Mouse (Mus musculus): ENCODE results near the gene Gm28305. TPM values are rescaled to one million over a fixed set of nuclear protein-coding genes. Genes with fewer than 3 reads are reported as not detected.

Gm28305 gene
- polyA plus RNA-seq, 1 experiment from 2014 or later, result not detected

GRCm38 (mm10) chr9:104101458-104101857 lies 61.0 kb downstream of the Gm28305 start:
- no peak overlapping the region for H3K4me3 ChIP-seq (replicated peaks)
- H3K9me3 ChIP-seq (replicated peaks), result no peaks in the 10 kb centered on the region
- H3K4me1 ChIP-seq (replicated peaks), result no peaks in the 10 kb centered on the region
- WGBS (ENCODE audit: insufficient replicate concordance), result 55% methylated on average over 3 of the region's 3 CpGs
- ATAC-seq (ENCODE audit: insufficient read depth), result no peak
- no peak overlapping the region for H3K4me2 ChIP-seq
- H3K27me3 ChIP-seq, result no peaks in the 10 kb centered on the region
- H3K36me3 ChIP-seq (replicated peaks), result no peaks in the 10 kb centered on the region; the same call in 1 of the 2 replicates
- no peak overlapping the region for H3K9ac ChIP-seq
- no peak overlapping the region for H3K27ac ChIP-seq (replicated peaks)

GRCm38 (mm10) chr9:104102301-104102700 lies 61.8 kb downstream of the Gm28305 start:
- ATAC-seq (ENCODE audit: insufficient read depth), result no peak

GRCm38 (mm10) chr9:104102901-104103300 lies 62.4 kb downstream of the Gm28305 start:
- H3K4me2 ChIP-seq, result no peak overlapping the region
- no peaks in the 10 kb centered on the region for H3K27me3 ChIP-seq
- H3K9me3 ChIP-seq (replicated peaks), result no peaks in the 10 kb centered on the region
- H3K27ac ChIP-seq (replicated peaks), result no peak overlapping the region
- no peak overlapping the region for H3K4me3 ChIP-seq (replicated peaks)
- no peak for ATAC-seq (ENCODE audit: insufficient read depth)
- H3K36me3 ChIP-seq (replicated peaks), result no peaks in the 10 kb centered on the region; the same call in 1 of the 2 replicates
- no peaks in the 10 kb centered on the region for H3K4me1 ChIP-seq (replicated peaks)
- H3K9ac ChIP-seq, result no peak overlapping the region
- WGBS (ENCODE audit: insufficient replicate concordance), result 41% methylated on average over 2 of the region's 2 CpGs

More at GRCm38 (mm10) chr9:104102301-104102700, 61.8 kb downstream of the Gm28305 start:
- Histone ChIP-seq H3K36me3 (replicated peaks) (no peaks in the 10 kb centered on the region; the same call in 1 of the 2 replicates), H3K9ac (no peak overlapping the region), H3K4me3 (replicated peaks) (no peak overlapping the region), H3K4me1 (replicated peaks) (no peaks in the 10 kb centered on the region), H3K9me3 (replicated peaks) (no peaks in the 10 kb centered on the region), H3K27ac (replicated peaks) (no peak overlapping the region), H3K4me2 (no peak overlapping the region), H3K27me3 (no peaks in the 10 kb centered on the region)
- WGBS (ENCODE audit: insufficient replicate concordance), result 44% methylated on average over 6 of the region's 6 CpGs

- ATAC-seq (ENCODE audit: insufficient read depth), result no peak
- no peaks in the 10 kb centered on the region for H3K4me1 ChIP-seq (replicated peaks)
- H3K9ac ChIP-seq, result no peak overlapping the region
- H3K27me3 ChIP-seq, result no peaks in the 10 kb centered on the region
- H3K9me3 ChIP-seq (replicated peaks), result no peaks in the 10 kb centered on the region
- H3K27ac ChIP-seq (replicated peaks), result no peak overlapping the region
- no peak overlapping the region for H3K4me2 ChIP-seq
- WGBS (ENCODE audit: insufficient replicate concordance), result 71% methylated on average over 2 of the region's 2 CpGs
- no peak overlapping the region for H3K4me3 ChIP-seq (replicated peaks)
- no peaks in the 10 kb centered on the region for H3K36me3 ChIP-seq (replicated peaks)
Observed at GRCm38 (mm10) chr9:104104986-104105385, 64.5 kb downstream of the Gm28305 start.

- Histone ChIP-seq H3K4me1 (replicated peaks) (no peaks in the 10 kb centered on the region), H3K9ac (no peak overlapping the region), H3K4me3 (replicated peaks) (no peak overlapping the region), H3K9me3 (replicated peaks) (no peaks in the 10 kb centered on the region), H3K27ac (replicated peaks) (no peak overlapping the region), H3K4me2 (no peak overlapping the region), H3K27me3 (no peaks in the 10 kb centered on the region), H3K36me3 (replicated peaks) (no peaks in the 10 kb centered on the region)
- 64% methylated on average over 9 of the region's 9 CpGs for WGBS (ENCODE audit: insufficient replicate concordance)
- ATAC-seq (ENCODE audit: insufficient read depth), result no peak
Observed at GRCm38 (mm10) chr9:104106930-104107329, 66.5 kb downstream of the Gm28305 start.

GRCm38 (mm10) chr9:104107482-104107881 lies 67.0 kb downstream of the Gm28305 start:
- Histone ChIP-seq H3K36me3 (replicated peaks) (no peaks in the 10 kb centered on the region), H3K4me1 (replicated peaks) (no peaks in the 10 kb centered on the region), H3K4me2 (no peak overlapping the region), H3K27me3 (no peaks in the 10 kb centered on the region), H3K4me3 (replicated peaks) (no peak overlapping the region), H3K9ac (no peak overlapping the region), H3K9me3 (replicated peaks) (no peaks in the 10 kb centered on the region), H3K27ac (replicated peaks) (no peak overlapping the region)
- ATAC-seq (ENCODE audit: insufficient read depth), result no peak
- 57% methylated on average over 6 of the region's 6 CpGs for WGBS (ENCODE audit: insufficient replicate concordance)

GRCm38 (mm10) chr9:104108571-104109143 lies 68.2 kb downstream of the Gm28305 start:
- WGBS (ENCODE audit: insufficient replicate concordance), result 54% methylated on average over 2 of the region's 2 CpGs
- Histone ChIP-seq H3K27ac (replicated peaks) (no peak overlapping the region), H3K9ac (no peak overlapping the region), H3K4me2 (no peak overlapping the region), H3K4me1 (replicated peaks) (no peaks in the 10 kb centered on the region), H3K4me3 (replicated peaks) (no peak overlapping the region), H3K9me3 (replicated peaks) (no peaks in the 10 kb centered on the region), H3K36me3 (replicated peaks) (no peaks in the 10 kb centered on the region), H3K27me3 (no peaks in the 10 kb centered on the region)
- no peak for ATAC-seq (ENCODE audit: insufficient read depth)

GRCm38 (mm10) chr9:104109151-104109550 lies 68.7 kb downstream of the Gm28305 start:
- 84% methylated on average over 5 of the region's 5 CpGs for WGBS (ENCODE audit: insufficient replicate concordance)

GRCm38 (mm10) chr9:104123101-104123500 lies 82.6 kb downstream of the Gm28305 start:
- Histone ChIP-seq H3K27me3 (no peaks in the 10 kb centered on the region), H3K4me3 (replicated peaks) (no peak overlapping the region), H3K4me1 (replicated peaks) (no peaks in the 10 kb centered on the region), H3K4me2 (no peak overlapping the region), H3K27ac (replicated peaks) (no peak overlapping the region), H3K9me3 (replicated peaks) (no peaks in the 10 kb centered on the region), H3K36me3 (replicated peaks) (0 out of 2 replicates have a peak, but pooled peaks cover 4% of the 10 kb centered on the region), H3K9ac (no peak overlapping the region)
- WGBS (ENCODE audit: insufficient replicate concordance), result 27% methylated on average over 5 of the region's 5 CpGs
- ATAC-seq (ENCODE audit: insufficient read depth), result no peak

More at GRCm38 (mm10) chr9:104109151-104109550, 68.7 kb downstream of the Gm28305 start:
- Histone ChIP-seq H3K27me3 (no peaks in the 10 kb centered on the region), H3K27ac (replicated peaks) (no peak overlapping the region), H3K9me3 (replicated peaks) (no peaks in the 10 kb centered on the region), H3K36me3 (replicated peaks) (no peaks in the 10 kb centered on the region), H3K4me1 (replicated peaks) (no peaks in the 10 kb centered on the region), H3K4me3 (replicated peaks) (no peak overlapping the region), H3K4me2 (no peak overlapping the region), H3K9ac (no peak overlapping the region)
- ATAC-seq (ENCODE audit: insufficient read depth), result no peak

GRCm38 (mm10) chr9:104123622-104124021 lies 83.2 kb downstream of the Gm28305 start:
- 47% methylated on average over 5 of the region's 5 CpGs for WGBS (ENCODE audit: insufficient replicate concordance)
- Histone ChIP-seq H3K4me3 (replicated peaks) (no peak overlapping the region), H3K36me3 (replicated peaks) (0 out of 2 replicates have a peak, but pooled peaks cover 4% of the 10 kb centered on the region), H3K27me3 (no peaks in the 10 kb centered on the region), H3K27ac (replicated peaks) (no peak overlapping the region), H3K4me2 (no peak overlapping the region), H3K4me1 (replicated peaks) (no peaks in the 10 kb centered on the region), H3K9me3 (replicated peaks) (no peaks in the 10 kb centered on the region), H3K9ac (no peak overlapping the region)
- ATAC-seq (ENCODE audit: insufficient read depth), result no peak

All from liver, embryonic 15.5 days (tissue).